Mouse (Mus musculus) megakaryocyte, embryonic 14.5 days (primary cell): ENCODE results near the gene Lix1l. TPM values are rescaled to one million over a fixed set of nuclear protein-coding genes. Genes with fewer than 3 reads are reported as not detected.

Source experiments
- H3K27me3 ChIP-seq: replicated peaks from 2 replicates; pipeline ENCODE3; 2012; ENCODE audit warnings: inconsistent platforms
- H3K36me3 ChIP-seq: replicated peaks from 2 replicates; pipeline ENCODE3; 2012; ENCODE audit warnings: low read length, inconsistent platforms, mixed read lengths
- H3K4me1 ChIP-seq: 2 replicates; pipeline ENCODE4 v1.6.1; 2012; ENCODE audit warnings: inconsistent platforms
- H3K4me3 ChIP-seq: replicated peaks from 2 replicates; pipeline ENCODE3; 2012; ENCODE audit warnings: moderate library complexity, mild to moderate bottlenecking, inconsistent platforms
- H3K9me3 ChIP-seq: 2 replicates; pipeline ENCODE4 v1.6.1; 2012; ENCODE audit warnings: inconsistent platforms
- FLI1 ChIP-seq: IDR thresholded peaks from 2 replicates; pipeline ENCODE4 v1.6.1; 2012; ENCODE audit warnings: low read length, inconsistent platforms, mixed read lengths
- GATA1 ChIP-seq: IDR thresholded peaks from 3 replicates; pipeline ENCODE4 v1.6.1; 2012; ENCODE audit warnings: mixed read lengths, low read length, inconsistent platforms, borderline replicate concordance
- polyA plus RNA-seq: library from polyadenylated mRNA; stranded (reverse); fragments of >175 nt; gene quantifications from 2 replicates; pipeline ENCODE4 v1.2.3, GENCODE M21; 2012; ENCODE audit warnings: low replicate concordance; ENCODE audit not compliant: insufficient read depth

The Lix1l gene
- polyA plus RNA-seq, 1 experiment: 1.2 TPM

DNA sequence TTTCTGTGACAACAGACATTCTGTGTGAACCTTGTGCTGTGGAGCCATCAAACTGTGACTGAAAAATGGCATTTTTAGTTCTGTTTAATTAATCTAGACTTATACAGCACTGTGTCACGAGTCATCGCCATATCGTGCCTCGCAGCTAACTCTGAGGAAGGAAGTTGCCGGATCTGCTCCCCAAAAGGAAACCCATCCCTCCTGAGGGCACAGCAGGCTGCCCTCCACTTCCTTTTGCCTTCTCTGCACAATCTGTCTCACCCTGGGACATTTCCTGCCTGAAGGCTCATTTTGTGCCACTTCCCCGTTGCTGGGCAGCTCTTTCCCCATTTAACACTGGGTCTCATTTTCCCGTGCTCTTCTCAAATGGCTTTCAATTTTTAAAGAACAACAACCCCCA, 36.3 kb upstream of the Lix1l start:
- Histone ChIP-seq H3K4me1 (peaks cover 72% of the 10 kb centered on the region), H3K27me3 (peaks cover 5% of the 10 kb centered on the region), H3K9me3 (peaks cover 4% of the 10 kb centered on the region; the same call in 1 of the 2 replicates), H3K36me3 (peaks cover 25% of the 10 kb centered on the region), H3K4me3 (peak overlapping the region; percentile 85)
- TF ChIP-seq FLI1 (peak; percentile 92), GATA1 (peak; percentile 47; the same call in 1 of the 3 replicates)

DNA sequence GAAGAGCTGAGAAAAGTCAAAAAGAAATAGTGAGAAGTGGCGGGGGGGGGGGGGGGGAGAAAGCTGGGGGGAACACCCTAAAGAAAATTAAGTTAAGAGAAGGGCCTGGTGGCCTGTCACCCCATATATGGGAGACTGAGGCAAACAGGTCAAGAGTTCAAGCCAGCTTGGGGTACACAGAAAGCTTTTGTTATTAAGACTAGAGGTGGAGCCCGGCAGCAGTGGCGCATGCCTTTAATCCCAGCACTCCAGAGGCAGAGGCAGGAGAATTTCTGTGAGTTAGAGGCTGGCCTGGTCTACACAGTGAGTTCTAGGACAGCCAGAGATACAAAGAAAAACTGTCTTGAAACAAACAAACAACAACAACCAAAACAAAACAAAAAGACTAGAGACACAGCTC, 35.8 kb upstream of the Lix1l start:
- peaks cover 8% of the 10 kb centered on the region for H3K27me3 ChIP-seq
- H3K36me3 ChIP-seq: peaks cover 20% of the 10 kb centered on the region
- peak overlapping the region; percentile 42 for H3K4me3 ChIP-seq
- H3K4me1 ChIP-seq: peaks cover 72% of the 10 kb centered on the region
- no peak for TF ChIP-seq GATA1
- no peak for TF ChIP-seq FLI1
- peaks cover 4% of the 10 kb centered on the region; the same call in 1 of the 2 replicates for H3K9me3 ChIP-seq

DNA sequence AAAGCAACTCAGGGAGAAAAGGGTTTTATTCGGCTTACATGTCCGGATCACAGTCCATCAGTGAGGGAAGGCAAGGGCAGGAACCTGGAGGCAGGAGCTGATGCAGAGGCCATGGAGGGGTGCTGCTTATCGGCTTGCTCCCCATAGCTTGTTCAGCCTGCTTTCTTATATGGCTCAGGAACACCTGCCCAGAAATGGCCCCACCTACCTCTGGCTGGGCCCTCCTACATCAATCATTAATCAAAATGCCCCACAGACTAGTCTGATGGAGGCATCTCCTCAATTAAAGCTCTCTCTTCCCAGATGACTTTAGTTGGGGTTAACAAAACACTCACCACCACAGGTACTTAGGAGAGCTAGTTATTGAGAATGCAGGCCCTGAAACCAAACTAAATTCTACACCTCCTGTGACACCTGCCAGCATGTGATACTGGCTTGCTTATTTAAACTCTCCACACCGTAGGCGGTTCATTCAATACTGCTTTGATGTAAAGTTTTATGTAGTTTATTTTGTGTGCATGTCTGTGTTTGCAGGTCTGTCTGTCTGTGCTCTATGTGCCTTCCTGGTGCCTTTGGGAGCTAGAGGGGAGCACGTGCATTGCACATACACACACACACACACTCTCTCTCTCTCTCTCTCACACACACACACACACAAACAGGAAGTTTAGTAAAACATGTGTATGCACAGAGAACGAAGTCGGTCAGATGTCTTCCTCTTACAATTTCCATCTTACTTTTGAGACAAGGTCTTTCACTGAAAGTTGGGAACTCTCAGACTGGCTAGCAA, 34.1 kb upstream of the Lix1l start:
- TF ChIP-seq FLI1 (no peak), GATA1 (no peak)
- Histone ChIP-seq H3K27me3 (peaks cover 8% of the 10 kb centered on the region), H3K36me3 (peaks cover 3% of the 10 kb centered on the region), H3K4me1 (peaks cover 73% of the 10 kb centered on the region), H3K9me3 (peaks cover 4% of the 10 kb centered on the region; the same call in 1 of the 2 replicates), H3K4me3 (no peak overlapping the region)

DNA sequence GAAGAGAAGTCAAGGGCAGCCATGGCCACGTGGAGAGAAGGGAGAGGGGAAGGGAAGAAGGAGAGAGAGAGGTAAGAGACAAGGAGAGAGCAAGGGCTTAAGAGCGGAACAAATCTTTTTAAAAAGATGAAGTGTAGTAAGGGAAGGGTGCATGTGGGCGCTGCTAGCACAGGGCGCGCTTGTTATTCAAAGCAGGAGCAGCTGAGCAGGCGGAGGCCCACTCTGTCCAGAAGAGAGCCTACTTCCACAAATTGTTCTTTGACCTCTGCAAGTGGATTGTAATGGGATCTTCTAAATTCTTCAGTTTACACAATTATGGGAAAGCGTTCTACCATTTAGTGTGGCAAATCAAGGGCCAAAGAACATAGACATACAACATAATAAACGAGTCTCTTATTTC, 32.3 kb upstream of the Lix1l start:
- TF ChIP-seq FLI1 (no peak), GATA1 (no peak)
- H3K9me3 ChIP-seq: peaks cover 4% of the 10 kb centered on the region; the same call in 1 of the 2 replicates
- H3K4me3 ChIP-seq: no peak overlapping the region
- peaks cover 8% of the 10 kb centered on the region for H3K27me3 ChIP-seq
- H3K36me3 ChIP-seq: no peaks in the 10 kb centered on the region
- peaks cover 72% of the 10 kb centered on the region for H3K4me1 ChIP-seq

DNA sequence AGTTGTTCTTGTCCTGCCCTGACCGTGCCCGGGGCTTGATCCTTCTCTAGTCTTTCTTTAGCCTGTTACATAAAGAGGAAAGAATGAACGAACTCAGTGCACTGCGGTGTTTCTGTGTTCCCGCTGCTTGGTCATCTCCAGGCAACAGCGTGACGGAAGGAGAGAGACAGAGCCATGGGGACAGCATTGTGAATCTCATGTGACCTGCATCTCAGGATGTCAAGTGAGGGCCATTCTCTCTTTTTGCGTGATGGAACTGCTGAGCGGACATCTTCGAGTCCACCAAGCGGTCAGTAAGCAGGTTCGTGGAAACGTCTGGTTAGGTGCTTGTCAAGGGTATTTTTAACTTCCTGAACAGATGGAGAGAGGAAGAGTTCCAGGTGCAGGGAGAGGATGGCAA, 31.4 kb upstream of the Lix1l start:
- H3K4me1 ChIP-seq: peaks cover 63% of the 10 kb centered on the region
- no peak for TF ChIP-seq GATA1
- no peak for TF ChIP-seq FLI1
- H3K36me3 ChIP-seq: no peaks in the 10 kb centered on the region
- H3K27me3 ChIP-seq: peaks cover 8% of the 10 kb centered on the region
- no peak overlapping the region for H3K4me3 ChIP-seq
- H3K9me3 ChIP-seq: peaks cover 4% of the 10 kb centered on the region; the same call in 1 of the 2 replicates

DNA sequence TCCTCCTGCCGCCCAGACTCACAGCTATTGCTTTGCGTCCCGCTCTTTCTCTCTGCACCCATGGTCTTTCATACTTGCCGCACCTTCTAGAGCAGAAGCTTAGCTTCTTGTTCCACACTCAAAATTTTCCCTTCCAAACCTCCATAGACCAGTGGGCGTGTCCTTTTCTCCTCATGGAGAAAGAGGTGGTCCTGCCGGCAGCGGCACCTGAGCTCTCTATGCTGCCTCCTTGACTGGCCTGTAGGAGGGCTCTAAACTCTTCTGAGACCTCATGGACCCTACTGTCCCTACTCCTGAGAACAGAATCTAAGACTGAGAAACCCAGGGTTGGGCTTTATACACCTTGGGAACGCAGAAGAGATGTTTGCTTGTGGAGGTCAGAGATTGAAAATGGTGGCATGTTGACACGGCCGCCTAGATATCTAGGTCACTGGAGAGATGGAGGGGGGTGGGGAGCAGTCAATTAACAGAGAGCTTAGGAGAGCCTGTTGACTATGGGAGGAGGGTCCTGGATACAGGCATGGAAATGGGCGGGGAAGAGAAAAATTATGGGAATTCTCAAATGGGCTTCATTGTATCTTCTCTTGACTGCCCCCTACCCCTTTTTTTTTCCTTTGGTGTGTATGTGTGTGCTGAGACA, 30.9 kb upstream of the Lix1l start:
- no peaks in the 10 kb centered on the region for H3K36me3 ChIP-seq
- peaks cover 4% of the 10 kb centered on the region; the same call in 1 of the 2 replicates for H3K9me3 ChIP-seq
- H3K27me3 ChIP-seq: peaks cover 8% of the 10 kb centered on the region
- H3K4me3 ChIP-seq: no peak overlapping the region
- TF ChIP-seq GATA1 (no peak), FLI1 (no peak)
- peaks cover 57% of the 10 kb centered on the region for H3K4me1 ChIP-seq

DNA sequence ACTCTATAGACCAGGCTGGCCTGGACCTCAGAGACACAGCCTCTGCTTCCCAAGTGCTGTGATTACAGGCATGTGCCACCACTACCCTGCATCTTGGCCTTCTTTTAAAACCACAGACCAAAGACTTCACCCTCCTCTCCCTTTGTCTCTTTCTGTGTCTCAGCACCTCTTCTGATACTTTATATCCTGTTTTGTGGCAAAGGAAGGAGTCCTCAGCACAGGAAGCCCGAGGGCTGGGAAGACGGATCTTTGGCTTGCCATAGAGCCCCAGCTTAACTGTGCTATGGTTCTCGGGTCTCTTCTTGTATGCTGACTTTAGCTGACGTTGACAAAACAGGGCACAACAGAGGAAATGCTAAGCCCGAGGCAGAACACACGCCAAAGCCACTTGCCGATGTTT, 30.3 kb upstream of the Lix1l start:
- Histone ChIP-seq H3K4me3 (peak overlapping the region; percentile 14), H3K27me3 (peaks cover 8% of the 10 kb centered on the region), H3K9me3 (peaks cover 4% of the 10 kb centered on the region; the same call in 1 of the 2 replicates), H3K4me1 (peaks cover 55% of the 10 kb centered on the region), H3K36me3 (no peaks in the 10 kb centered on the region)
- no peak for TF ChIP-seq FLI1
- TF ChIP-seq GATA1: no peak

DNA sequence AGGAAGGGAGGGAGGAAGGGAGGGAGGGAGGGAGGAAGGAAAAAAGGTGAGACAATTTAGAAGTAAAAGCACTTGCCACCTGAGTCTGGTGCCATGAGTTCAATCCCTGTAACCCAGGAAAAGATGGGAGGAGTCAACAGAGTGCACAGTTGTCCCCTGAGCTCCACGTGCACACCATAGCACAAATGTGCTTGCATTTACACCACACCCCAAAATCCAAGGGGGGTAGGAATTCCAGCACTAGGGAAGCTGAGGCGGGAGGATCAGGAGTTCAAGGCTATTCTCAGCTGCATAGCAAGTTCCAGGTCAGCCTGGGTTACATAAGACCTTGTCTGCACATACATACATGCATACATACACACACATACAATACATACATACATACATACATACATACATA, 29.6 kb upstream of the Lix1l start:
- Histone ChIP-seq H3K4me1 (peaks cover 56% of the 10 kb centered on the region), H3K4me3 (no peak overlapping the region), H3K36me3 (no peaks in the 10 kb centered on the region), H3K9me3 (peaks cover 3% of the 10 kb centered on the region; the same call in 1 of the 2 replicates), H3K27me3 (peaks cover 8% of the 10 kb centered on the region)
- TF ChIP-seq FLI1: no peak
- TF ChIP-seq GATA1: no peak

DNA sequence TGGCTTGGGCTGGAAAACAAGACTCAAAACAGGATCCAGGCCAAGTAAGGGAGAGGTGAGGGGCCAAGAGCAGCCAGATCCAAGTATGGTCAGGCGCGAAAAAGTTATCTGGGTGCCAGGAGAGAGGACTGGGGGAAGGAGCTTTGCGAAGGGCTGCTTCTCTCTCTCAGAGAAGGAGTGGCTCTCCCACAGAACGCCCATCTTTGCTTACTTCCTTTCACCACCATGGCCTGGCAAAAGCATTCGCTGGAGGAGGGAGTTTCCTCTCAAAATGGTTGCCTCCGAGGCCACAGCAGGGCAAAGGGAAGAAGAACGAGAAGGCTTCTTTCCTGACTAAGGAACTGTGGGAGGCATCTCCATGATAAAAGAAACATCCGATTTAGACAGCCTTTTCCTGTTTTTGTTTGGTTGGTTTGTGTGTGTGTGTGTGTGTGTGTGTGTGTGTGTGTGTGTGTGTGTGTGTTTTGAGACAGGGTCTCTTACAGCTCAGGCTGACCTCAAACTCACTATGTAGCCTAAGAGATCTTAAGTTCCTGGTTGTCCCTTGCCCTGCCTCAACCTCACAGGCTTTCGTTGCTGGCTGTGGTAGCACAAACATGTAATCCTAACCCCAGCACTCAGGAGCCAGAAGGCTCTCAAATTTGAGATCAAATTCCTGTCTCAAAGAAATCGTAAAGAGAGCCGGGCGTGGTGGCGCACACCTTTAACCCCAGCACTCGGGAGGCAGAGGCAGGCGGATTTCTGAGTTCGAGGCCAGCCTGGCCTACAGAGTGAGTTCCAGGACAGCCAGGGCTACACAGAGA, 28.9 kb upstream of the Lix1l start:
- H3K9me3 ChIP-seq: no peaks in the 10 kb centered on the region
- H3K27me3 ChIP-seq: peaks cover 8% of the 10 kb centered on the region
- no peaks in the 10 kb centered on the region for H3K36me3 ChIP-seq
- no peak overlapping the region for H3K4me3 ChIP-seq
- TF ChIP-seq GATA1: no peak
- peaks cover 57% of the 10 kb centered on the region for H3K4me1 ChIP-seq
